Mouse (Mus musculus) heart, postnatal 0 days (tissue): ENCODE measurements at regions not wholly inside any gene's neighbourhood (a gene's known extent, or its start where the extent isn't known, plus 50 kb on each side); places are given as distances from the start of the nearest gene placed in this dataset.

ENCODE experiments used
- CTCF ChIP-seq: IDR thresholded peaks from 2 replicates; pipeline ENCODE4 v1.5.1; 2016; ENCODE audit warnings: antibody characterized with exemption, control low read depth, low read depth
- EP300 ChIP-seq: IDR thresholded peaks from 2 replicates; pipeline ENCODE4 v1.6.1; 2016; ENCODE audit warnings: antibody characterized with exemption, low read depth

GRCm38 (mm10) chr14:47835408-47835807, 187.2 kb downstream of the Ktn1 start:
- no peak for TF ChIP-seq EP300
- TF ChIP-seq CTCF, result no peak
